Mouse (Mus musculus): ENCODE results near the gene Tfg. TPM values are rescaled to one million over a fixed set of nuclear protein-coding genes. Genes with fewer than 3 reads are reported as not detected.

Tfg gene
- polyA plus RNA-seq, 1 experiment from 2014 or later, result 162 TPM

DNA sequence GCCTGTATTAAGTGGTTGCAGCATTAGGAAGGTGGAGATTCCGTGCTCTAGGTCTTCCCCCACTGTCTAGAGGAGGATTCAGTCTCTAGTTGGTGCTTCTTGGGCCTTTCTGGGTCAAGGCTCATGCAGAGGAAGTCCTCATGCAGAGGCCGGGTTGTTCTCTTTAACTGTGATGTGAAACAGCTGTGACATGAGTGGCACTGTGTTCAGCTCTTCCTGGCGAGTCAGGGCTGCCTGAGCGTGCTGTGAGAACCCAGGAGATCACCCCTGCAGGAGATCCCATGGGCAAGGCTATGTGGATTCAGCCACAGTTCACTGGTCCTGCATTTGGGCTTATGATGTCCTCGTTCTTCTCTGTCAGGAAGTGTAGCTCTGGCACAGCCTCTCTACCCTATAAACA is 47.7 kb downstream of the Tfg start:
- no peaks in the 10 kb centered on the region for H3K27me3 ChIP-seq (replicated peaks; ENCODE audit: control insufficient read depth, insufficient read depth, low read length)
- no peak overlapping the region for H3K4me2 ChIP-seq (ENCODE audit: low read length)
- no peaks in the 10 kb centered on the region for H3K9me3 ChIP-seq (ENCODE audit: control insufficient read depth, low read length)
- H3K27ac ChIP-seq (ENCODE audit: low read depth), result no peak overlapping the region
- no peaks in the 10 kb centered on the region for H3K4me1 ChIP-seq (replicated peaks; ENCODE audit: control insufficient read depth, insufficient read depth, low read length)
- H3K36me3 ChIP-seq (ENCODE audit: control insufficient read depth, insufficient read depth, low read length), result no peaks in the 10 kb centered on the region
- DNase-seq (ENCODE audit: low spot score) (no peak), ATAC-seq (replicated peaks; ENCODE audit: low FRiP score, low TSS enrichment, low read depth) (no peak)
- H3K4me3 ChIP-seq (ENCODE audit: low read depth, low read length), result no peak overlapping the region
- H3K9ac ChIP-seq (ENCODE audit: low read length), result no peak overlapping the region
- 70% methylated on average over 5 of the region's 5 CpGs for WGBS

DNA sequence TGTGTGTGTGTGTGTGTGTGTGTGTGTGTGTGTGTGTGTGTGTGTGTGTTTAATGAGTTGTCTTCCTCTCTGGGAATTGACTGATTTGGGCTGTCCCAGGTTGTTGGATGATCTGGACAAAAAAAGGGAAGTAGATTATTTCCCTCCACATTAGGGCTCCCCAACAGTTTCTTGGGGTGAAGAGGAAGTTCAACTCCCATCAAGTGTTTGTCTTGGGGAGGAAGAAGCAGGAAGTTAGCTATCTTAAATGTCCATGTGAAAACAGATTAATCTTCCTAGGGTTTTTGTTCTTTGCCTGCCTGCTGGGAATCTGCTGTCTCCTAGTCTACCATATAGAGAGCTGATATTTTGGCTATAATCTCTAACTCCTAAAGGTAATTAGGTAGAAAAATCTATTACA is 58.4 kb downstream of the Tfg start:
- H3K27me3 ChIP-seq (replicated peaks; ENCODE audit: control insufficient read depth, insufficient read depth, low read length), result no peaks in the 10 kb centered on the region
- no peak overlapping the region for H3K9ac ChIP-seq (ENCODE audit: low read length)
- no peak overlapping the region for H3K4me3 ChIP-seq (ENCODE audit: low read depth, low read length)
- H3K4me2 ChIP-seq (ENCODE audit: low read length), result no peak overlapping the region
- no peaks in the 10 kb centered on the region for H3K36me3 ChIP-seq (ENCODE audit: control insufficient read depth, insufficient read depth, low read length)
- no peak for DNase-seq (ENCODE audit: low spot score)
- no peaks in the 10 kb centered on the region for H3K9me3 ChIP-seq (ENCODE audit: control insufficient read depth, low read length)
- H3K4me1 ChIP-seq (replicated peaks; ENCODE audit: control insufficient read depth, insufficient read depth, low read length), result no peaks in the 10 kb centered on the region
- no peak for ATAC-seq (replicated peaks; ENCODE audit: low FRiP score, low TSS enrichment, low read depth)
- H3K27ac ChIP-seq (ENCODE audit: low read depth), result no peak overlapping the region

DNA sequence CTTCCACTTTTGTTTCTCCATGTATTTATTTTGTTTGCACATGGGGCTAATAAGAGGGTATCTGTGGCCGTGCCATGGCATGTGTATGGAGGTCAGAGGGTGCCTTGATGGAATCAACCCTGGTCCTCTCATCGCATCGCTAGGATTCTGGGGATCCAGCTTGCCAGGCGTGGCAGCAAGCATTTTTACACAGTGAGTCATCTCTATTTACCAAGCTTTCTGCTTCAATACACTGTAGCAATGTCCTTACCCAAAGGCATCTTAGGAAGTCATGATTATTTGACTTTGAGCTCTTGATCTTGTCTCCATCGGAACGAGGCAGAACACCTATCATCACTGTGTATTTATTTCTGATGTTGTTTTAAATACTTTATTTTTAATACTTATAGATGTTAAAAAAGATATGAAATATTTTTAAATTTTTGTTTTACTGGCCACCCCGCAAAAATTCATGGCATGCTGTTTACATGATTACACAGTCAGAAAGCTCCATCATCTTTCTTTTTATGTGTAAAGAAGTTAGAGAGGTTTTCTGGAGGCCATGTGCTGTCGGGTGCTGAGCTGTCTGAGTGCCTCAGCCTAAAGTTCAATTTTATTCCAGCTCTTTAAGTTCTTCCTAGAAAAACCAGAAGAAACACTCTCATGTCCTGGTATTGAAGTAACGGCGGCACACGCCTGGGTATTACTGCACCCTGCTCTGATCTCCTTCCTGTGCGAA is 61.9 kb downstream of the Tfg start:
- 76% methylated on average over 12 of the region's 12 CpGs for WGBS
- ATAC-seq (replicated peaks; ENCODE audit: low FRiP score, low TSS enrichment, low read depth), result no peak
- Histone ChIP-seq H3K4me3 (ENCODE audit: low read depth, low read length) (no peak overlapping the region), H3K9me3 (ENCODE audit: control insufficient read depth, low read length) (no peaks in the 10 kb centered on the region), H3K27ac (ENCODE audit: low read depth) (no peak overlapping the region), H3K4me1 (replicated peaks; ENCODE audit: control insufficient read depth, insufficient read depth, low read length) (no peaks in the 10 kb centered on the region), H3K36me3 (ENCODE audit: control insufficient read depth, insufficient read depth, low read length) (no peaks in the 10 kb centered on the region), H3K4me2 (ENCODE audit: low read length) (no peak overlapping the region), H3K9ac (ENCODE audit: low read length) (no peak overlapping the region), H3K27me3 (replicated peaks; ENCODE audit: control insufficient read depth, insufficient read depth, low read length) (no peaks in the 10 kb centered on the region)
- DNase-seq (ENCODE audit: low spot score), result no peak

- H3K4me1 ChIP-seq (replicated peaks; ENCODE audit: control insufficient read depth, insufficient read depth, low read length), result no peaks in the 10 kb centered on the region
- ATAC-seq (replicated peaks; ENCODE audit: low FRiP score, low TSS enrichment, low read depth) (no peak), DNase-seq (ENCODE audit: low spot score) (no peak)
- H3K27me3 ChIP-seq (replicated peaks; ENCODE audit: control insufficient read depth, insufficient read depth, low read length), result no peaks in the 10 kb centered on the region
- 69% methylated on average over 7 of the region's 7 CpGs for WGBS
- no peak overlapping the region for H3K9ac ChIP-seq (ENCODE audit: low read length)
- H3K9me3 ChIP-seq (ENCODE audit: control insufficient read depth, low read length), result no peaks in the 10 kb centered on the region
- no peak overlapping the region for H3K27ac ChIP-seq (ENCODE audit: low read depth)
- H3K36me3 ChIP-seq (ENCODE audit: control insufficient read depth, insufficient read depth, low read length), result no peaks in the 10 kb centered on the region
- no peak overlapping the region for H3K4me2 ChIP-seq (ENCODE audit: low read length)
- H3K4me3 ChIP-seq (ENCODE audit: low read depth, low read length), result no peak overlapping the region
Observed at GRCm38 (mm10) chr16:56646382-56647172, 70.7 kb downstream of the Tfg start.

DNA sequence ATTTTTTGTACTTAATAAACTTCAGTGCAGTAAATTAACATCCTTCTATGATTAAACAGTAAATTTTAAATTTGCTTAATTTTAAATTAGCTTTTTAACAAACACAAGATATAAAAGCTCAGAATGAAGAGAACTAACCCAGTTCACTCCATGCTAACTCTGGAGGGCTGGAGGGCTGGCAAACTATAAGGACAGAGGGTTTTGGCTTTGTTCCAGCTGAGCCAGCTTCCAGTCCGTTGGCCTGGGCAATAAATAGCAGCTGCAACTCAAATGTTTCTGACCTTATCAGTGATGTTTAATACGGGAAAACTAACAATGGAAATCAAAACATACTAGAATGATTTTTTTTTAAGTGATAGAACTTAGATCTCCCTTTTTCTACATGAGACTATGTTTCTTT is 72.0 kb downstream of the Tfg start:
- H3K27ac ChIP-seq (ENCODE audit: low read depth), result no peak overlapping the region
- ATAC-seq (replicated peaks; ENCODE audit: low FRiP score, low TSS enrichment, low read depth), result no peak
- H3K4me1 ChIP-seq (replicated peaks; ENCODE audit: control insufficient read depth, insufficient read depth, low read length), result no peaks in the 10 kb centered on the region
- no peaks in the 10 kb centered on the region for H3K9me3 ChIP-seq (ENCODE audit: control insufficient read depth, low read length)
- H3K9ac ChIP-seq (ENCODE audit: low read length), result no peak overlapping the region
- H3K4me2 ChIP-seq (ENCODE audit: low read length), result no peak overlapping the region
- H3K27me3 ChIP-seq (replicated peaks; ENCODE audit: control insufficient read depth, insufficient read depth, low read length), result no peaks in the 10 kb centered on the region
- DNase-seq (ENCODE audit: low spot score), result no peak
- 12% methylated on average over 2 of the region's 2 CpGs for WGBS
- no peaks in the 10 kb centered on the region for H3K36me3 ChIP-seq (ENCODE audit: control insufficient read depth, insufficient read depth, low read length)
- no peak overlapping the region for H3K4me3 ChIP-seq (ENCODE audit: low read depth, low read length)

Other genes starting within 250 kb of the Tfg start
- 12.2 and 12.9 TPM in 2 replicates for gene Abi3bp, start 239.6 kb downstream of the Tfg start, polyA plus RNA-seq (2014; fragmentation: Nextera tagmentation; extraction: Ambion mirVana)
- 0.60 and 0.99 TPM in 2 replicates for gene Adgrg7, start 78.4 kb upstream of the Tfg start, polyA plus RNA-seq (2014; fragmentation: Nextera tagmentation; extraction: Ambion mirVana)
- 35.4 and 36.1 TPM in 2 replicates for gene Tmem45a, start 168.7 kb upstream of the Tfg start, polyA plus RNA-seq (2014; fragmentation: Nextera tagmentation; extraction: Ambion mirVana)
- gene Lnp1, start 210.6 kb upstream of the Tfg start, polyA plus RNA-seq (2014; fragmentation: Nextera tagmentation; extraction: Ambion mirVana), result not detected in 2 replicates

Data from intestine, embryonic 14.5 days (tissue).